Mouse (Mus musculus) cerebellum, adult 2 months (tissue): Measurements from ENCODE around the gene Spink4. TPM values are rescaled to one million over a fixed set of nuclear protein-coding genes. Genes with fewer than 3 reads are reported as not detected.

Experiments used
- DNase-seq, 2 experiments: peaks; one replicate each; pipeline ENCODE4 v3.0.0; 2021
- H3K27ac ChIP-seq: fragments of 200-500 bp; 2 replicates; pipeline ENCODE4 v1.5.1; 2012; ENCODE audit warnings: low read length, control low read depth, inconsistent platforms; ENCODE audit not compliant: insufficient read depth
- H3K27me3 ChIP-seq: fragments of 200-500 bp; 2 replicates; pipeline ENCODE4 v1.6.1; 2012; ENCODE audit warnings: inconsistent platforms, mild to moderate bottlenecking, low read length, moderate library complexity; ENCODE audit not compliant: control insufficient read depth, insufficient read depth
- H3K4me1 ChIP-seq: fragments of 200-500 bp; 2 replicates; pipeline ENCODE4 v1.6.1; 2011; ENCODE audit warnings: low read length; ENCODE audit not compliant: control insufficient read depth, insufficient read depth
- H3K4me3 ChIP-seq: fragments of 200-500 bp; replicated peaks from 2 replicates; pipeline ENCODE3; 2011; ENCODE audit warnings: mild to moderate bottlenecking, low read depth, low read length, control low read depth; ENCODE audit not compliant: insufficient read depth
- CTCF ChIP-seq: fragments of 200-500 bp; IDR thresholded peaks from 2 replicates; pipeline ENCODE4 v1.5.1; 2011; ENCODE audit warnings: low read depth, mild to moderate bottlenecking, control low read depth, low read length, moderate library complexity, borderline replicate concordance; ENCODE audit not compliant: insufficient read depth
- POLR2A ChIP-seq: fragments of 200-500 bp; IDR thresholded peaks from 2 replicates; pipeline ENCODE4 v1.6.1; 2011; ENCODE audit warnings: low read length, control low read depth, borderline replicate concordance; ENCODE audit not compliant: insufficient read depth
- WGBS: fragments of 180-500 bp; shearing (Covaris S2); methylation state at CpG from one replicate; pipeline ENCODE4 v1.1.7; 2018; 5-methylcytosine and 5-hydroxymethylcytosine counted together
- polyA plus RNA-seq: library from polyadenylated mRNA; depleted of rRNA; stranded (reverse); fragments of >200 nt; gene quantifications from 2 replicates; pipeline ENCODE4 v1.2.3, GENCODE M21; 2012

Spink4 gene
- polyA plus RNA-seq, 1 experiment = 0.57 TPM

- peak within 1 kb of the TSS; percentile 56 for H3K27ac ChIP-seq
- WGBS = under 1% methylated on average over 41 of the region's 50 CpGs
- TF ChIP-seq CTCF (no peak), POLR2A (peak; percentile 76)
These were observed 28.4 kb downstream of the Spink4 start, which contains the start of the genes Bag1 and Chmp5 for GRCm38 (mm10) chr4:40948160-40948708. TSS of gene Bag1 (minus strand) at chr4:40948294. TSS of gene Chmp5 (plus strand) at chr4:40948407.

GRCm38 (mm10) chr4:40953521-40953920 lies 33.7 kb downstream of the Spink4 start:
- DNase-seq = no peak
- Histone ChIP-seq H3K27me3 (no peaks in the 10 kb centered on the region), H3K27ac (no peak overlapping the region), H3K4me1 (no peaks in the 10 kb centered on the region), H3K4me3 (no peak overlapping the region)
- no peak for TF ChIP-seq POLR2A
- peak; percentile 11; the same call in 1 of the 2 replicates for TF ChIP-seq CTCF
- 89% methylated on average over 1 of the region's 1 CpGs for WGBS

More at GRCm38 (mm10) chr4:40948160-40948708, 28.4 kb downstream of the Spink4 start, which contains the start of the genes Bag1 and Chmp5:
- DNase-seq = peak; percentile 99
- Histone ChIP-seq H3K4me1 (no peaks in the 10 kb centered on the region), H3K27me3 (no peaks in the 10 kb centered on the region), H3K4me3 (peak within 1 kb of the TSS; percentile 95)

GRCm38 (mm10) chr4:40955942-40956341 lies 36.1 kb downstream of the Spink4 start:
- no peak overlapping the region for H3K4me3 ChIP-seq
- DNase-seq = no peak
- no peaks in the 10 kb centered on the region for H3K27me3 ChIP-seq
- TF ChIP-seq POLR2A (no peak), CTCF (no peak)
- 91% methylated on average over 6 of the region's 6 CpGs for WGBS
- no peaks in the 10 kb centered on the region for H3K4me1 ChIP-seq
- no peak overlapping the region for H3K27ac ChIP-seq

GRCm38 (mm10) chr4:40963536-40963935 lies 43.7 kb downstream of the Spink4 start:
- no peak overlapping the region for H3K27ac ChIP-seq
- H3K27me3 ChIP-seq = no peaks in the 10 kb centered on the region
- 89% methylated on average over 3 of the region's 3 CpGs for WGBS
- TF ChIP-seq POLR2A = no peak
- TF ChIP-seq CTCF = no peak
- no peak overlapping the region for H3K4me3 ChIP-seq
- H3K4me1 ChIP-seq = no peaks in the 10 kb centered on the region
- no peak for DNase-seq

- Histone ChIP-seq H3K27me3 (no peaks in the 10 kb centered on the region), H3K4me3 (no peak overlapping the region), H3K4me1 (peaks cover 4% of the 10 kb centered on the region; the same call in 1 of the 2 replicates), H3K27ac (no peak overlapping the region)
- TF ChIP-seq CTCF (no peak), POLR2A (no peak)
- DNase-seq = no peak
- 82% methylated on average over 4 of the region's 4 CpGs for WGBS
These were observed 49.3 kb downstream of the Spink4 start for GRCm38 (mm10) chr4:40969161-40969560.

GRCm38 (mm10) chr4:40969781-40970591 lies 50.1 kb downstream of the Spink4 start:
- peak overlapping the region; percentile 92 for H3K27ac ChIP-seq
- peak overlapping the region; percentile 97 for H3K4me3 ChIP-seq
- H3K4me1 ChIP-seq = peaks cover 4% of the 10 kb centered on the region; the same call in 1 of the 2 replicates
- H3K27me3 ChIP-seq = no peaks in the 10 kb centered on the region
- WGBS = 7% methylated on average over 13 of the region's 13 CpGs
- peak in 1 of 2 experiments; percentile 25 for DNase-seq
- TF ChIP-seq POLR2A = no peak
- no peak for TF ChIP-seq CTCF

- 0% methylated on average over 16 of the region's 16 CpGs for WGBS
- no peak for DNase-seq
- no peaks in the 10 kb centered on the region for H3K27me3 ChIP-seq
- peak overlapping the region; percentile 92 for H3K27ac ChIP-seq
- peak overlapping the region; percentile 97 for H3K4me3 ChIP-seq
- peaks cover 4% of the 10 kb centered on the region for H3K4me1 ChIP-seq
- TF ChIP-seq POLR2A = no peak
- no peak for TF ChIP-seq CTCF
These were observed 50.7 kb downstream of the Spink4 start for GRCm38 (mm10) chr4:40970592-40970841.

- TF ChIP-seq CTCF (no peak), POLR2A (peak; percentile 85)
- Histone ChIP-seq H3K4me3 (peak within 1 kb of the TSS; percentile 97), H3K4me1 (peaks cover 4% of the 10 kb centered on the region), H3K27ac (peak within 1 kb of the TSS; percentile 92), H3K27me3 (no peaks in the 10 kb centered on the region)
- under 1% methylated on average over 85 of the region's 85 CpGs for WGBS
- DNase-seq = peak; percentile 96 to 98
These were observed 51.2 kb downstream of the Spink4 start, which contains the start of gene Nfx1 for GRCm38 (mm10) chr4:40970842-40971701. TSS of gene Nfx1 (plus strand) at chr4:40970906.
